Mouse (Mus musculus) stomach, adult 2 months (tissue): ENCODE data around the gene Ebi3. TPM values are rescaled to one million over a fixed set of nuclear protein-coding genes. Genes with fewer than 3 reads are reported as not detected.

ENCODE experiments used
- polyA plus RNA-seq: library from polyadenylated mRNA; depleted of rRNA; stranded (reverse); fragments of >200 nt; gene quantifications from 2 replicates; pipeline ENCODE4 v1.2.3, GENCODE M21; 2012; rRNA removed

The Ebi3 gene
- 1.7 and 3.1 TPM in 2 replicates for polyA plus RNA-seq

GRCm38 (mm10) chr17:55952447-55953027 lies at the start of gene Ebi3:
TSS of gene Ebi3 (plus strand) at chr17:55952640.

DNA sequence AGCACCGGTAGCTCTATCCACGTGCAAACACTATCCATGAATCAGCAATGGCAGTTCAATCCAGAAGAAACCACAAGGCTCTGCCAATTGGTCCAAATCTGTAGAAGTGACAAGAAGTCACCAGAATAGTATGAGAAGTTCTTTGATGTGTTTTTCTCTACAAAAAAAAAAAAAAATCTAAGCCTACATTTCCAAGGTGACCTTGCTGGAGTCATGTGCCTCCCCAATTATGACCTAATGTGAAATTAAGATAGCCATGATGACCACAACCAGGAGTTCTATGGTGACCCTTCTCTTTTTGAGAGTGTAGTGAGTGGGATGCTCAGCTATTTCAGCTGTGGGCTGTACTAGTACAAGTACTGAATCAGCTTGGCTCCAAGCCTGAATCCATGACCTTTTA lies 3.0 kb upstream of the Ebi3 start, which contains the start of gene Zfp119b:
Zfp119b (minus strand) TSS at position 101 of the 400 bp plus-strand sequence.

GRCm38 (mm10) chr17:55958918-55959728 lies 6.7 kb downstream of the Ebi3 start, which contains the start of gene Yju2:
TSS of gene Yju2 (plus strand) at chr17:55959099.

DNA sequence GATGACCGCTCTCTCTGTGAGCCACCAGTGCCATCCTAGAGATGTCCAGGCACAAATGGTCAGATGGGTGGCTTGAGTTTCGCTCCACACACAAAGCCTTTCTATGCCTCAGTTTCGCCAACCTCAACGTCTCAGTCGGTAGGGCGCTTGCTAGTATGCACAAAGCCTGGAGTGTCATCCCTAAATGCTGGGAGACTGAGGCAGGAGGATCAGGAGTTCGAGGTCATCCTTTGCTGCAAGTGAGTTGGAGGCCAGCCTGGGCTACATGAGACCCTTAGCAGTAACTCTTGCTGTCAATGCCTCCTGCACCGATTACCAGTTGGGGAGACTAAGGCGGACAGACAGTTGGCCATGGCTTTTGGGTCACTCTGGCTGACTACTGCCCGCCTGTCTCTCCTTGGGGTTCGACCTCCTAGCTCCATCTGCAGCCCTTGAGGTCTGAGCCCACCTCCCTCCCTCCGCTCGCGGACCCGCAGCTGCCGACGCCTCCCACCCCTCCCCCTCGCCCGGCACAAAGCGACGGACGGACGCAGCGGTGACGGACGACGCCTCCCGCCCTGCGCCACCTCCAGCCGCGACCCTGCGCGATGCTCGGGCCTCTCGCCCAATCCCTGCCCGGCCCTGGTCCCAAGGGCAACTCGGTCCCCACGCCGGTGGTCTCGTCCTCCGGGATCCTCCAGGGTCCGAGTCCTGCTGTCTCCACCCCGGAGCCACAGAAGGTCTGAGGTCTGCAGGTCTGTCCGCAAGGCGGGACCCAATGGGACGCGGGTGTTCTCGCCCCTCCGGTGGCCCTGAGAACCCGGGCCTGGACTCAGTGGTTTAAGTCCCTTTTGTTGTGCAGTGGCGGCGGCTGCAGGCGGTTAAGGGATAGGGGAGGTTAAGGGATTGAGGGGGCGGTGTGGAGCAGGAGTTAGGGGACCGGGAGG lies 17.8 kb downstream of the Ebi3 start, which contains the start of gene Shd:
Shd (plus strand) TSS at position 502 of the 926 bp plus-strand sequence.

DNA sequence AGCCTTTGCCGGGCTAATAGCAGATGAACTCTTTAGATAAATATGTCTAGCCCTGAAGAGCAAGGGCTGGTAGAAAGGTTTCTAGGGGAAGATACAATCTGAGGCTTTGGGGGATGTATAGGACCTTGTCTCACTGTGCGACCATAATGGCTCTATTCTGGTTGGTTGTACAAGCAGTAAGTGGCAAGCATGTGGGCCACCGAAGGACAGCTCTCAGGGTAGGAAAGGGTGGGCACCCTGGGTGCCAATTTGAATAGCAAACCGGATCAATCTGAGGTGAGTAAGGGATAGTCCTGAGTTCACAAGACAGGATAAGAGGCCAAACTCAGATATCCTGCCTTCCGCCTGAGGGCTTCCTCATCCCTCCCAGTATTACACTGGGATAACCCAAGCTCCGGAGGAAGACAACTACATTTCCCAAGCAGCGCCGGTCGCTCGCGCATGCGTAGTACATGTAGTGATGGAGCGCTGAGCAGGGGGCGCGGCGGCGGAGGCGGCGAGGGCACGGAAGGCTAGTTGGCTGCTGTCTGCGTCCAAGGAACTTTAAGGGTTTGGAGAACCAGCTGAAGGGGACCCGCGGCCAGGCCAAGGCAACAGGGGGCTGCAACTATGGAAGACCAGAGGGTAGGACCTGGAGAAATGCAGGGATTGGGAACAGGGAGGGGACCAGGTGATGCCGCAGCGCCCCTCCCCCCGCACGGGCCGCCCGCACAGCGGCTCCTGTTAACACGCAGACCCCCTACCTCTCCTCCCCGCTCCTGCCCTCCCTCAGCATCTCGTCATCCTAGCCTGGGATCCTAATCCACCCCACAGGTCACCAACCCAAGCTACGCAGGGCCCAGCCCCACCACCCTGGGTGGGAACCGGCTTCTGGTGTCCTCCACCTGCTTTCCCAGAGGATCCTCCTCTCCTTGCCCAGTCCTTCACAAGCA lies 33.9 kb downstream of the Ebi3 start, which contains the start of gene Fsd1:
Fsd1 (plus strand) TSS at position 480 of the 932 bp plus-strand sequence.

GRCm38 (mm10) chr17:56005415-56006061 lies 53.1 kb downstream of the Ebi3 start, which contains the start of the genes Stap2 and Mpnd:
TSS of gene Stap2 (minus strand) at chr17:56005584.
TSS of gene Mpnd (plus strand) at chr17:56005711.

Other genes starting within 250 kb of the Ebi3 start
- gene Pot1b, start 240.0 kb upstream of the Ebi3 start, polyA plus RNA-seq, result 0.16 and 0.18 TPM in 2 replicates
- 0.14 and 0.15 TPM in 2 replicates for gene Adgre4, start 202.7 kb upstream of the Ebi3 start, polyA plus RNA-seq
- gene Zfp119a, start 73.7 kb upstream of the Ebi3 start, polyA plus RNA-seq, result not detected in 2 replicates
- 0.03 and 0.10 TPM in 2 replicates for gene Zfp959, start 60.5 kb upstream of the Ebi3 start, polyA plus RNA-seq
- not detected in 2 replicates for gene Zfp119b, start 3.1 kb upstream of the Ebi3 start, polyA plus RNA-seq
- 2.5 and 2.8 TPM in 2 replicates for gene Yju2, start 6.5 kb downstream of the Ebi3 start, polyA plus RNA-seq
- gene Shd, start 17.8 kb downstream of the Ebi3 start, polyA plus RNA-seq, result 1.0 and 2.0 TPM in 2 replicates
- gene Fsd1, start 33.9 kb downstream of the Ebi3 start, polyA plus RNA-seq, result 0.23 and 0.35 TPM in 2 replicates
- gene Stap2, start 52.9 kb downstream of the Ebi3 start, polyA plus RNA-seq, result 35.8 and 36.1 TPM in 2 replicates
- 68.7 and 91.5 TPM in 2 replicates for gene Mpnd, start 53.1 kb downstream of the Ebi3 start, polyA plus RNA-seq
- gene Sh3gl1, start 84.0 kb downstream of the Ebi3 start, polyA plus RNA-seq, result 56.0 and 61.6 TPM in 2 replicates
- 1.4 and 2.1 TPM in 2 replicates for gene Chaf1a, start 87.8 kb downstream of the Ebi3 start, polyA plus RNA-seq
- gene Ubxn6, start 122.4 kb downstream of the Ebi3 start, polyA plus RNA-seq, result 25.8 and 28.1 TPM in 2 replicates
- 22.5 and 23.4 TPM in 2 replicates for gene Hdgfl2, start 127.0 kb downstream of the Ebi3 start, polyA plus RNA-seq
- 10.9 and 12.4 TPM in 2 replicates for gene Plin4, start 157.2 kb downstream of the Ebi3 start, polyA plus RNA-seq
- 0.91 and 1.1 TPM in 2 replicates for gene Plin5, start 165.0 kb downstream of the Ebi3 start, polyA plus RNA-seq
- 20.4 and 44.5 TPM in 2 replicates for gene Lrg1, start 169.4 kb downstream of the Ebi3 start, polyA plus RNA-seq
- 4.3 and 10.0 TPM in 2 replicates for gene Sema6b, start 187.7 kb downstream of the Ebi3 start, polyA plus RNA-seq
- gene Tnfaip8l1, start 209.8 kb downstream of the Ebi3 start, polyA plus RNA-seq, result 1.9 and 2.3 TPM in 2 replicates
- 58.8 and 74.9 TPM in 2 replicates for gene Mydgf, start 231.3 kb downstream of the Ebi3 start, polyA plus RNA-seq